Mouse (Mus musculus) cerebellum, adult 2 months (tissue): ENCODE measurements around the gene Ttc30b.

Experiments used
- CTCF ChIP-seq: fragments of 200-500 bp; IDR thresholded peaks from 2 replicates; pipeline ENCODE4 v1.5.1; 2011; ENCODE audit warnings: low read depth, mild to moderate bottlenecking, control low read depth, low read length, moderate library complexity, borderline replicate concordance; ENCODE audit not compliant: insufficient read depth
- POLR2A ChIP-seq: fragments of 200-500 bp; IDR thresholded peaks from 2 replicates; pipeline ENCODE4 v1.6.1; 2011; ENCODE audit warnings: low read length, control low read depth, borderline replicate concordance; ENCODE audit not compliant: insufficient read depth

GRCm38 (mm10) chr2:75928011-75928410, 10.4 kb downstream of the Ttc30b start:
- no peak for TF ChIP-seq CTCF
- no peak for TF ChIP-seq POLR2A
